Mouse (Mus musculus): Measurements from ENCODE around the gene Taf10.

Gene Taf10

DNA sequence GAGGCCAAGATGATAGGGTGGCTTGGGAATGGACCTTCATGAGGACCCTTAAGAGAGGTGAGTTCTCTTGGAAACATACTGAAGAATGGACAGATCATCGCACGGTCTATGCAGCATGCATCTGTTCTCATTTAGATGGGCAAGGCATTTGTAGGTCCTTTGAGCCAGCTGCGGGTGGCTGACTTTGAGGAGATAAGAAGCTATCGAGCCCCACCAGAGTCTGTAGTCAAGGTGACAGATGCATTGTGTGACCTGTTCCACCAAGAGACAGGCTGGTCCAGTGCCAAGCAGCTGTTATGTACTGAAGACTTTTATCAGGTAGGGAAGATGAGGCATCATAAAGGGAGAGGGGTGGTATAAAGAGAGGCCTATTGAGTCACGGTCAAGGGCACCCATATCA lies 35.4 kb downstream of the Taf10 start:
- DNase-seq: no peak

DNA sequence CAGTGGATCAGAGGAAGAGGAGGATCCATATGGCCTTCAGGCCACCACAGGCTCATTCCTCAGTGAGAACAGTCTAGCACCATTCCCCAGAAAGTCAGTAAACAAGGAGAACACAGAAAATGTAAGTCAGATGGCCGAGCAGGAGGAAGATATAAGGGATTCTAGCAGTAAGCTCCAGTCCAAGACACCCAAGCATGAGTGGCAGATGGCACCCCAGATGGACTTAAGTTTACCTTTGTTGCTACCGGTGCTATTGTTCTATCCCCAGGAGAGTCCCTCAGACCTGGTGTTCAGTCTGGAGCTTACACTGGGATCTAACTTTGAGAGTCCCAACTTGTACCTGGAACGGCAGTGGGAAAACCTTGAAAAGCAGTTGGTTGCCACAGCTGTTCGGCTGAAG lies 40.3 kb downstream of the Taf10 start:
- DNase-seq: no peak

DNA sequence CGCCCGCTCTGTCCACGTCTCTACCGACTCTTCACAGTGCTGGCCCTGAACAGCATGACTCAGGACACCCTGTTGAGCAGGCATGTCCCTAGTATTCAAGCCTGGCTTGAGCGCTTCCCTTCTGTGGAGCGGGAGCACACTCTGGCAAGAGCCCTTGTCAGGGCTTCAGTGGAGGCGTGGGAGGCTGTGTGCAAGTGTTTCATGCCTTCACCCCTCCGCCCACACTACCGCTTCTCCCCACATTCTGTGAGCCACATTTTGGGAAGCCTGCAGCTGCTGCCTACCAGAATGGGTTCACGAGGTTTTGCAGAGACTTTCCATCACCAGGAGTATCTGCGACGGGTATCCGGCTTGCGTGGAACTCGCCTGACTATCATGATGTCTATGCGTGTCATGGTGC lies 41.0 kb downstream of the Taf10 start:
- no peak for DNase-seq

DNA sequence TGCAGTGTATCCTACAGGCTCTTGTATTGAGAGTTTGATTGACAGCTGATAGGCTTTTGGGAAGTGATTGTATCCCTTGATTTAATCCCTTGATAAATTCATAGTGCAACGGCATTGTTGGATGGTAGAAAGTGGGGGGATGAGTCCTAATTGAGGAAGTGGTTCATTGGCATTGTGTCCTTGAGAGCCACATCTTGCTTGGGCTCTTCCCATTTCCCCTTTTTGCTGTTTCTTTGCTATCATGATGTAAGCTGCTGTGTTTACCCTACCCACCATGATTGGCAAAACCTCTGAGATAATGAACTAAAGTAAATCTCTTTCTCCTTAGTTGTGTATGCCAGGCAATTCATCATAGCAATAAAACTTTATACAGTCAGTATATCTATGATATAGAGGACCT lies 53.3 kb downstream of the Taf10 start:
- no peak for DNase-seq
